ENCODE assay signal across 20 mouse cellular contexts in genomic region chr10:117729139-117729814, GRCm38 (mm10). TPM values are rescaled to one million over a fixed set of nuclear protein-coding genes. Genes with fewer than 3 reads are reported as not detected.
A peak's percentile ranks its signal among the peaks of the same experiment; 100 is the strongest.
DNase-seq lines count a peak whose midpoint lies in the region; ATAC-seq lines count a peak whose summit lies in the region.
"Had no signal": no experiment of that assay in that cellular context is flagged by ENCODE, and none has a peak within 500 bp of the region (broad histone marks: within the 10 kb centered on the region; RNA-seq: fewer than 3 reads in every experiment).

No protein-coding gene starts in this region.

- no peak overlapping the region for H3K27ac ChIP-seq in hindbrain, embryonic 16.5 days (ENCODE audit: low read depth, low read length)
- H3K27ac ChIP-seq: heart, embryonic 15.5 days; limb, embryonic 10.5 days; macrophage; midbrain, embryonic 12.5 days had no signal

- H3K9me3 ChIP-seq in hindbrain, embryonic 16.5 days (ENCODE audit: control insufficient read depth, low read length), result no peaks in the 10 kb centered on the region
- H3K9me3 ChIP-seq: heart, embryonic 15.5 days; limb, embryonic 10.5 days; midbrain, embryonic 12.5 days had no signal

- no peaks in the 10 kb centered on the region for H3K27me3 ChIP-seq in hindbrain, embryonic 16.5 days (replicated peaks; ENCODE audit: control insufficient read depth, insufficient read depth, low read length)
- H3K27me3 ChIP-seq: heart, embryonic 15.5 days; midbrain, embryonic 12.5 days had no signal

- no peak overlapping the region for H3K9ac ChIP-seq in hindbrain, embryonic 16.5 days (ENCODE audit: low read depth, low read length)
- H3K9ac ChIP-seq: heart, embryonic 15.5 days; midbrain, embryonic 12.5 days had no signal

- H3K4me1 ChIP-seq in hindbrain, embryonic 16.5 days (ENCODE audit: control insufficient read depth, insufficient read depth, low read depth, low read length), result no peaks in the 10 kb centered on the region
- H3K4me1 ChIP-seq: heart, embryonic 15.5 days; limb, embryonic 10.5 days; midbrain, embryonic 12.5 days had no signal

- H3K4me3 ChIP-seq in hindbrain, embryonic 16.5 days (ENCODE audit: low read length), result no peak overlapping the region
- H3K4me3 ChIP-seq: erythroblast, embryonic 14.5 days; heart, embryonic 15.5 days; limb, embryonic 10.5 days; midbrain, embryonic 12.5 days had no signal

- peak; percentile 80 for DNase-seq in urinary bladder, postnatal 14 days (ENCODE audit: low spot score)
- no peak for DNase-seq in urinary bladder, adult 2 months (ENCODE audit: low spot score)
- peak; percentile 83 to 86 for DNase-seq in lung, adult 18-20 months
- DNase-seq in lung, postnatal 14 days, result peak; percentile 47
- DNase-seq in frontal cortex, postnatal 25 days (ENCODE audit: low spot score in 2 of 2), result no peak
- DNase-seq: adrenal gland, postnatal 10 days; cerebellum, adult 11 months; cerebellum, postnatal 25 days; heart, adult 11 months; layer of hippocampus, postnatal 36 days; thymus, adult 18-20 months had no signal

- 84% methylated on average over 11 of the region's 11 CpGs for WGBS in hindbrain, embryonic 16.5 days

- H3K36me3 ChIP-seq in hindbrain, embryonic 16.5 days (ENCODE audit: control insufficient read depth, insufficient read depth, low read length), result no peaks in the 10 kb centered on the region
- H3K36me3 ChIP-seq: heart, embryonic 15.5 days had no signal

- ATAC-seq in activated CD4-positive, CD25-positive, alpha-beta regulatory T cell, adult 4 months, result no peak
- ATAC-seq in hindbrain, embryonic 16.5 days, result no peak
- ATAC-seq: forebrain, embryonic 16.5 days; inflammation-experienced regulatory T-cells, adult 6 months had no signal

- no peak overlapping the region for H3K4me2 ChIP-seq in hindbrain, embryonic 16.5 days (ENCODE audit: low read length)
- H3K4me2 ChIP-seq: heart, embryonic 15.5 days; midbrain, embryonic 12.5 days had no signal

RNA-seq across cellular contexts. Expression of gene Slc35e3, which starts 16.9 kb away (rescaled TPM):
- polyA plus RNA-seq in urinary bladder, adult 2 months (2012; rRNA removed), result 12.1 and 12.4 TPM in 2 replicates
- polyA plus RNA-seq in activated CD4-positive, CD25-positive, alpha-beta regulatory T cell, adult 4 months (2017; shearing (Covaris generic)), result 1 to 10 TPM; 1.7 TPM
- polyA plus RNA-seq in hindbrain, embryonic 16.5 days (2015; fragmentation: Nextera tagmentation; extraction: Ambion mirVana), result 27.7 and 31.5 TPM in 2 replicates
- polyA plus RNA-seq: erythroblast, embryonic 14.5 days had no signal

RNA-seq across cellular contexts. Expression of gene Mdm2, which starts 18.7 kb away (rescaled TPM):
- 65.3 and 70.2 TPM in 2 replicates for polyA plus RNA-seq in urinary bladder, adult 2 months (2012; rRNA removed)
- polyA plus RNA-seq in activated CD4-positive, CD25-positive, alpha-beta regulatory T cell, adult 4 months (2017; shearing (Covaris generic)), result 10 to 100 TPM; 44.4 to 62.8 TPM
- polyA plus RNA-seq in hindbrain, embryonic 16.5 days (2015; fragmentation: Nextera tagmentation; extraction: Ambion mirVana), result 40.0 and 50.1 TPM in 2 replicates

Comparison
In these comparisons a context has a peak if more than half of its experiments do, and no peak if none do; other contexts are left out.
1. DNase-seq: peak in urinary bladder, postnatal 14 days (single experiment), lung, adult 18-20 months (2 of 2) and lung, postnatal 14 days (single experiment); none in urinary bladder, adult 2 months (single experiment) and frontal cortex, postnatal 25 days (0 of 2).